Mouse (Mus musculus): ENCODE results near the gene Aldh8a1. TPM values are rescaled to one million over a fixed set of nuclear protein-coding genes. Genes with fewer than 3 reads are reported as not detected.

Aldh8a1 gene
- polyA plus RNA-seq, 1 experiment from 2014 or later: 0.06 TPM

DNA sequence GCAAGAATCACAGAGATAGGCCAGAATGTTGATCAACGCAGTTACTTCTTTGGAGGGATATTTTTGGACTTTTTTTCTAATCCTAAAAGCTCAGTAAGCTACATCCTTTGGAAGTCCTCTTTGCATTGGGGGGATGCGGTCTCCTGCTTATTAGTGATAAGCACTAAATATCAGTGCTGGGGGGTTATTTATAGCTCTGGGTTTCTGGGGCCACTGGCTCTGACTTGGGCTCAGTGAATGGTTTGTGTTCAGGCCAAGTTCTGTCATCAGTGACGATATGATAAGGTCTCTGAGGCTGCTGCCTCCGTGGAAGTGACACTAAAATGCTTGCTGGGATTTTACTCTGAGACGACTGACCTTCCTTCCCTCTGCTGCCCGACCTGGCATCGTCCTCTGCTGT is 22.9 kb downstream of the Aldh8a1 start:
- no peaks in the 10 kb centered on the region for H3K9me3 ChIP-seq (replicated peaks)
- H3K9ac ChIP-seq (replicated peaks): no peak overlapping the region
- no peaks in the 10 kb centered on the region for H3K36me3 ChIP-seq
- H3K27me3 ChIP-seq (replicated peaks): no peaks in the 10 kb centered on the region
- H3K4me2 ChIP-seq: no peak overlapping the region
- WGBS: 66% methylated on average over 7 of the region's 7 CpGs
- no peak for ATAC-seq (ENCODE audit: low FRiP score)
- H3K4me1 ChIP-seq: no peaks in the 10 kb centered on the region
- no peak overlapping the region for H3K27ac ChIP-seq (replicated peaks)
- H3K4me3 ChIP-seq (replicated peaks): no peak overlapping the region

GRCm38 (mm10) chr10:21400453-21400852 is 23.4 kb downstream of the Aldh8a1 start:
- H3K36me3 ChIP-seq: no peaks in the 10 kb centered on the region
- WGBS: 71% methylated on average over 2 of the region's 2 CpGs
- H3K4me1 ChIP-seq: no peaks in the 10 kb centered on the region
- no peak overlapping the region for H3K27ac ChIP-seq (replicated peaks)
- ATAC-seq (ENCODE audit: low FRiP score): no peak
- no peaks in the 10 kb centered on the region for H3K9me3 ChIP-seq (replicated peaks)
- no peak overlapping the region for H3K9ac ChIP-seq (replicated peaks)
- no peaks in the 10 kb centered on the region for H3K27me3 ChIP-seq (replicated peaks)
- H3K4me3 ChIP-seq (replicated peaks): no peak overlapping the region
- no peak overlapping the region for H3K4me2 ChIP-seq

DNA sequence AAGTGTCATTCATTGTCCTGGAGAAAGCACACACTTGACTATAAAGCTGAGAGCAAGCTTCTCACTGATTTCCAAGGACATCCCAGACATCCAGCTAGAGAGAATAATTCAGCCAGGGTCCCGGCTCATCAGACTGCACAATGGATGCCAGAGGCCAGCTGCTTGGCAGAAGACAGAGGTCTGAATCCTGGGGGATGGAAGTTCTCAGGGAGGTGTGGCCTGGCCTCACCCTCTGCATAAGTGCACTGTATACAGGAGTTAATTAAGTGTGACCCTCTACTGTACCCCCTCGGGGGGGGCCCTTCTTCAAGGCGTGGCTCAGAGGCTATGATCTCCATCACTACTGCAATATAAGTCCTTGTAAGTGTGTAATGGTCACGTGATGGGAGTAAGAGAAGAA is 24.2 kb downstream of the Aldh8a1 start:
- no peak overlapping the region for H3K4me2 ChIP-seq
- no peaks in the 10 kb centered on the region for H3K27me3 ChIP-seq (replicated peaks)
- no peak for ATAC-seq (ENCODE audit: low FRiP score)
- H3K9ac ChIP-seq (replicated peaks): no peak overlapping the region
- H3K9me3 ChIP-seq (replicated peaks): no peaks in the 10 kb centered on the region
- WGBS: 61% methylated on average over 4 of the region's 4 CpGs
- H3K4me1 ChIP-seq: no peaks in the 10 kb centered on the region
- no peak overlapping the region for H3K27ac ChIP-seq (replicated peaks)
- no peaks in the 10 kb centered on the region for H3K36me3 ChIP-seq
- no peak overlapping the region for H3K4me3 ChIP-seq (replicated peaks)

DNA sequence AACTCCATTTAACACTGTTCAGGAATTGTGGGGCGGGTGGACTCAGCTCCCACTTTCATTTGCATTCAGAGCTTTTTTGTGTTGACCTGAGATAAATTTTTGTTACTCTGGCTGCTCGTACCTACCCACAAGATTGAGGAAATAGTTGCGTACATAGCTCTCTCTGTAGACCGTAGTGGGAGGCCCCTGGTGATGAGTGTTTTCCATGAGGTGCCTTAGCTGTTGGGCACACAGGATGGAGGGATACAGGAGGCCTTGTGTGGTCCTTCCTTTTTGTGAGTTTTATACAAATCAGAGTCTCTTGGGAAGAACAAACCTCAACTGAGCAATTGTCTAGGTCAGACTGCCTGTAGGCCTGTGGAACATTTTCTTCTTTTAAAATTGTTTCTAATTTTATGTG is 27.7 kb downstream of the Aldh8a1 start:
- Histone ChIP-seq H3K4me3 (replicated peaks) (no peak overlapping the region), H3K36me3 (no peaks in the 10 kb centered on the region), H3K4me2 (no peak overlapping the region), H3K27me3 (replicated peaks) (no peaks in the 10 kb centered on the region), H3K27ac (replicated peaks) (no peak overlapping the region), H3K9ac (replicated peaks) (no peak overlapping the region), H3K9me3 (replicated peaks) (no peaks in the 10 kb centered on the region), H3K4me1 (no peaks in the 10 kb centered on the region)
- WGBS: 94% methylated on average over 4 of the region's 4 CpGs
- no peak for ATAC-seq (ENCODE audit: low FRiP score)

DNA sequence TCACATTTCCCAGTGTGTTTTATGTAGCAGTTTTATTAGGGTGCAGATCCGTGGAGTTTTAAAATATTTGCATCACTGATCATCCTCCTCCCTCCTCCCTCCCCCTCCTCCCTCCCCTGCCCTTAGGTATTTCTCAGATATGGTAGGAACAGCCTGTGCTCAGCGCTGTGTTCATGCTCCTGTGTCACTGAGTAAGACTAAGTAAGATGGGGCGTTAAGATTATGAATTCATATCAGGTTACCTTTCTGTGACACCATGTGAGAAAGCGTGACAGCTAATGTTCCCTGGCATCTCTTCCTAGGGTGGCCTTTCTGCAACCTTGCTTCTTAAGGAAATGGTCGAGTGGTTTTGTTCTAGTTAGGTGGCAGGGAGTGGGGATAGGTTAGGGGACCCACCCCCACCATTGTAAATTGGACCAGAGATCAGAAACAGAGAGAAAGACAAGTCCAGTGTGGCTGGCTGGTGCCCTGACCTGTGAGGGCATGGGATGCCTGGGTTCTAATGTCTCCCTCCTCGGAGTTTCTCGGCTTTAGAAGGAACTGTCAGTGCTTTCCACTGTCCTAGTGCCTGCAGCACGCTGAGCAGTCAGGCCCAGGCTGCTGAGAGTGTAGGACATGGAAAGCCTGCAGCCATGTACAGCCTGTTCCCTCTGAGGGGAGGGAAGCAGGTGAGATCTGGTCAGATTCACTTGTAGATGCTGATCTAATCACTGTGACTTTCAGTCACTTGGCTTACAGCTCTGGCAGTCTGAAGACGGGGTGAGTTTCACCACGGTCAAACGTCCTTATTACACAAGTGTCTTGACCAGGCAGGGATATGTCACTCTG is 28.8 kb downstream of the Aldh8a1 start:
- no peak for ATAC-seq (ENCODE audit: low FRiP score)

GRCm38 (mm10) chr10:21410711-21411110 is 33.6 kb downstream of the Aldh8a1 start:
- 80% methylated on average over 5 of the region's 5 CpGs for WGBS

More for the DNA sequence above, 28.8 kb downstream of the Aldh8a1 start:
- H3K4me1 ChIP-seq: no peaks in the 10 kb centered on the region
- no peaks in the 10 kb centered on the region for H3K9me3 ChIP-seq (replicated peaks)
- no peaks in the 10 kb centered on the region for H3K27me3 ChIP-seq (replicated peaks)
- H3K36me3 ChIP-seq: no peaks in the 10 kb centered on the region
- WGBS: 80% methylated on average over 11 of the region's 11 CpGs
- no peak overlapping the region for H3K4me2 ChIP-seq
- H3K27ac ChIP-seq (replicated peaks): no peak overlapping the region
- H3K9ac ChIP-seq (replicated peaks): no peak overlapping the region
- H3K4me3 ChIP-seq (replicated peaks): no peak overlapping the region

DNA sequence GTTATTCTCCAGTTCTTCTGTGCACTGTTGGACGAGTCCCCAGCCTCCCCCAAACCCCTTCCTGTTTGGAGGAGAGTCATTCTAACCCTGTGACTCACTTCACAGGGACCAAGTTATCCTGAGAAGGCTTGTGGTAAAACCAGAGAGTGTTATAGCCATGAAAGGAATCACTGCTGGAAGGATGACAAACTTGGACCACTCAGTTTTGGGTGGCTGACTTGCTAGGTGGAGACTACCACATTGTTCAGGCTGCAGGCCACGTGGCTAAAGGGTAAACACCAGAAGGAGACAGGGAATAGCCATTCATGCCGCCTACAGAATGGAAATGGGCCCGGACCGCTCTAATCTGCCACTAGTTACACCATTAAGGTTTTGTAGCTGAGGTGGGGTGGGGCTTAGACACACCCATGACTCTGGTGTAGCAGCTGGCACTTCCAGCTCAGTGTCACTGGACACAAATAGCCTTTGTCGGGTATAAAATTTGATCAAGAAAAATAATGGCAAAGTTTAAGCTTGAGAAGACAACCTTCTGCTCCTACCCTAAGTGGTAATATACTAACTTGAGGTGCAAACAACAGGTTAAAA is 34.6 kb downstream of the Aldh8a1 start:
- Histone ChIP-seq H3K27ac (replicated peaks) (no peak overlapping the region), H3K4me2 (no peak overlapping the region), H3K4me3 (replicated peaks) (no peak overlapping the region), H3K27me3 (replicated peaks) (no peaks in the 10 kb centered on the region), H3K36me3 (no peaks in the 10 kb centered on the region), H3K9me3 (replicated peaks) (no peaks in the 10 kb centered on the region), H3K4me1 (no peaks in the 10 kb centered on the region), H3K9ac (replicated peaks) (no peak overlapping the region)
- ATAC-seq (ENCODE audit: low FRiP score): no peak
- 76% methylated on average over 6 of the region's 6 CpGs for WGBS

More at GRCm38 (mm10) chr10:21410711-21411110, 33.6 kb downstream of the Aldh8a1 start:
- no peak overlapping the region for H3K4me2 ChIP-seq
- no peaks in the 10 kb centered on the region for H3K9me3 ChIP-seq (replicated peaks)
- H3K9ac ChIP-seq (replicated peaks): no peak overlapping the region
- H3K4me1 ChIP-seq: no peaks in the 10 kb centered on the region
- H3K4me3 ChIP-seq (replicated peaks): no peak overlapping the region
- no peak overlapping the region for H3K27ac ChIP-seq (replicated peaks)
- ATAC-seq (ENCODE audit: low FRiP score): no peak
- H3K36me3 ChIP-seq: no peaks in the 10 kb centered on the region
- H3K27me3 ChIP-seq (replicated peaks): no peaks in the 10 kb centered on the region

- Histone ChIP-seq H3K9me3 (replicated peaks) (no peaks in the 10 kb centered on the region), H3K9ac (replicated peaks) (no peak overlapping the region), H3K27ac (replicated peaks) (no peak overlapping the region), H3K36me3 (no peaks in the 10 kb centered on the region), H3K4me1 (no peaks in the 10 kb centered on the region), H3K4me3 (replicated peaks) (no peak overlapping the region), H3K4me2 (no peak overlapping the region), H3K27me3 (replicated peaks) (no peaks in the 10 kb centered on the region)
- 81% methylated on average over 4 of the region's 4 CpGs for WGBS
- ATAC-seq (ENCODE audit: low FRiP score): no peak
Measured at GRCm38 (mm10) chr10:21415031-21415430, 37.9 kb downstream of the Aldh8a1 start.

DNA sequence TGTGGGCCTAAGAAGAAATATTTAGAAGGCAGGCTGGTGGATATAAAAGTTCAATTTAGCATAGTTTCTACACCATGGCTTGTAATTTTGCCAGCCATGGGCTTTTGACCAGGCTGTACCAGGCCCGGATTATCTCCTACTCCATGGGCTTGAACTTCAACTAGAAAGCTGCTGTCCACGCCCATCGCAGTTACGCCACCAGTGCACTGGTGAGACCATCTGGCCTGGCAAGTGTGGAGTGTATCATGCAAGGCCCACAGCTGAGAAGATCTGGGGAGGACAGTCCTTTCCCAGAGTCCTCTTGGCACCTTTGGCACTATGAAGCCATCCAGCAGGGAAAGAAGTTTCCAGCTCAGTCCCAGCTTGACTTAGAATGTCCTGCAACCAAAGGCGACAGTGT is 39.1 kb downstream of the Aldh8a1 start:
- no peaks in the 10 kb centered on the region for H3K4me1 ChIP-seq
- no peaks in the 10 kb centered on the region for H3K36me3 ChIP-seq
- H3K27ac ChIP-seq (replicated peaks): no peak overlapping the region
- H3K4me3 ChIP-seq (replicated peaks): no peak overlapping the region
- H3K9ac ChIP-seq (replicated peaks): no peak overlapping the region
- no peak for ATAC-seq (ENCODE audit: low FRiP score)
- H3K27me3 ChIP-seq (replicated peaks): no peaks in the 10 kb centered on the region
- H3K4me2 ChIP-seq: no peak overlapping the region
- no peaks in the 10 kb centered on the region for H3K9me3 ChIP-seq (replicated peaks)
- WGBS: 94% methylated on average over 5 of the region's 5 CpGs

- Histone ChIP-seq H3K9ac (replicated peaks) (no peak overlapping the region), H3K4me3 (replicated peaks) (no peak overlapping the region), H3K9me3 (replicated peaks) (no peaks in the 10 kb centered on the region), H3K27me3 (replicated peaks) (no peaks in the 10 kb centered on the region), H3K36me3 (no peaks in the 10 kb centered on the region), H3K4me2 (no peak overlapping the region), H3K4me1 (no peaks in the 10 kb centered on the region), H3K27ac (replicated peaks) (no peak overlapping the region)
- WGBS: 87% methylated on average over 14 of the region's 14 CpGs
- no peak for ATAC-seq (ENCODE audit: low FRiP score)
Measured at GRCm38 (mm10) chr10:21419188-21419587, 42.1 kb downstream of the Aldh8a1 start.

- H3K4me3 ChIP-seq (replicated peaks): no peak overlapping the region
- no peak overlapping the region for H3K4me2 ChIP-seq
- H3K9me3 ChIP-seq (replicated peaks): no peaks in the 10 kb centered on the region
- no peaks in the 10 kb centered on the region for H3K27me3 ChIP-seq (replicated peaks)
- no peak for ATAC-seq (ENCODE audit: low FRiP score)
- no peak overlapping the region for H3K9ac ChIP-seq (replicated peaks)
- H3K4me1 ChIP-seq: no peaks in the 10 kb centered on the region
- H3K27ac ChIP-seq (replicated peaks): no peak overlapping the region
- no peaks in the 10 kb centered on the region for H3K36me3 ChIP-seq
- 74% methylated on average over 24 of the region's 24 CpGs for WGBS
Measured at GRCm38 (mm10) chr10:21420457-21421424, 43.6 kb downstream of the Aldh8a1 start.
